Mouse (Mus musculus) intestine, embryonic 15.5 days (tissue): ENCODE measurements around the gene Gm10644. TPM values are rescaled to one million over a fixed set of nuclear protein-coding genes. Genes with fewer than 3 reads are reported as not detected.
A peak's percentile ranks its signal among the peaks of the same experiment; 100 is the strongest.

Experiments
- ATAC-seq: fragments of 200-750 bp; cut with Nextera tagmentation; 2 replicates; pipeline ENCODE4 v1.8.0; 2017; ENCODE audit warnings: moderate TSS enrichment, moderate library complexity
- H3K27ac ChIP-seq: fragments of 300-500 bp; sonication (generic); 2 replicates; pipeline ENCODE4 v1.5.1; 2015; ENCODE audit warnings: mild to moderate bottlenecking, inconsistent platforms
- H3K27me3 ChIP-seq: fragments of 300-500 bp; sonication (generic); replicated peaks from 2 replicates; pipeline ENCODE4 v1.6.1; 2015; ENCODE audit warnings: inconsistent platforms
- H3K36me3 ChIP-seq: fragments of 300-500 bp; sonication (generic); 2 replicates; pipeline ENCODE4 v1.6.1; 2015; ENCODE audit warnings: inconsistent platforms
- H3K4me1 ChIP-seq: fragments of 300-500 bp; sonication (generic); replicated peaks from 2 replicates; pipeline ENCODE4 v1.6.1; 2015; ENCODE audit warnings: inconsistent platforms
- H3K4me2 ChIP-seq: fragments of 300-500 bp; sonication (generic); replicated peaks from 2 replicates; pipeline ENCODE4 v1.6.1; 2015; ENCODE audit warnings: mild to moderate bottlenecking, inconsistent platforms
- H3K4me3 ChIP-seq: fragments of 300-500 bp; sonication (generic); replicated peaks from 2 replicates; pipeline ENCODE4 v1.5.1; 2015; ENCODE audit warnings: inconsistent platforms
- H3K9ac ChIP-seq: fragments of 300-500 bp; sonication (generic); 2 replicates; pipeline ENCODE4 v1.6.1; 2015; ENCODE audit warnings: inconsistent platforms
- H3K9me3 ChIP-seq: fragments of 300-500 bp; sonication (generic); 2 replicates; pipeline ENCODE4 v1.6.1; 2016; ENCODE audit warnings: inconsistent platforms
- WGBS: fragments of 180-500 bp; shearing (Covaris S2); methylation state at CpG from one replicate; pipeline ENCODE4 v1.1.7; 2015; 5-methylcytosine and 5-hydroxymethylcytosine counted together
- polyA plus RNA-seq: library from polyadenylated mRNA; unstranded; fragments of >200 nt; fragmentation: Nextera tagmentation; extraction: Ambion mirVana; gene quantifications from 2 replicates; pipeline ENCODE4 v1.2.1, GENCODE M21; 2015

Gm10644 gene
- polyA plus RNA-seq, result 0.44 and 0.47 TPM in 2 replicates

- H3K27me3 ChIP-seq, result no peaks in the 10 kb centered on the region
- peak within 1 kb of the TSS; percentile 90 for H3K4me2 ChIP-seq
- no peaks in the 10 kb centered on the region for H3K36me3 ChIP-seq
- peak; percentile 99 for ATAC-seq
- no peaks in the 10 kb centered on the region for H3K9me3 ChIP-seq
- H3K27ac ChIP-seq, result 0 out of 2 replicates have a peak within 1 kb of the TSS, but pooled peaks have one; percentile 27
- peak within 1 kb of the TSS; percentile 73 for H3K9ac ChIP-seq
- H3K4me3 ChIP-seq, result peak within 1 kb of the TSS; percentile 73
- H3K4me1 ChIP-seq, result peaks cover 11% of the 10 kb centered on the region
- under 1% methylated on average over 75 of the region's 75 CpGs for WGBS
Observed at GRCm38 (mm10) chr8:83955106-83955957, at the start of gene Gm10644, which contains the start of gene Asf1b. TSS of gene Gm10644 (minus strand) at chr8:83955205. TSS of gene Asf1b (plus strand) at chr8:83955507.

- peak overlapping the region; percentile 92 for H3K4me2 ChIP-seq
- peaks cover 17% of the 10 kb centered on the region for H3K4me1 ChIP-seq
- H3K9me3 ChIP-seq, result no peaks in the 10 kb centered on the region
- peak; percentile 90 for ATAC-seq
- peak overlapping the region; percentile 55 for H3K4me3 ChIP-seq
- peaks cover 4% of the 10 kb centered on the region for H3K36me3 ChIP-seq
- peak overlapping the region; percentile 74 for H3K27ac ChIP-seq
- H3K9ac ChIP-seq, result peak overlapping the region; percentile 67
- H3K27me3 ChIP-seq, result no peaks in the 10 kb centered on the region
- 1% methylated on average over 30 of the region's 30 CpGs for WGBS
Observed at GRCm38 (mm10) chr8:84004533-84005201, 49.7 kb upstream of the Gm10644 start.

GRCm38 (mm10) chr8:84003612-84004246, 48.7 kb upstream of the Gm10644 start:
- peaks cover 27% of the 10 kb centered on the region for H3K4me1 ChIP-seq
- no peaks in the 10 kb centered on the region for H3K27me3 ChIP-seq
- peak overlapping the region; percentile 92 for H3K4me2 ChIP-seq
- H3K9ac ChIP-seq, result peak overlapping the region; percentile 67; the same call in 1 of the 2 replicates
- no peak for ATAC-seq
- peaks cover 4% of the 10 kb centered on the region for H3K36me3 ChIP-seq
- 75% methylated on average over 6 of the region's 6 CpGs for WGBS
- no peak overlapping the region for H3K27ac ChIP-seq
- H3K9me3 ChIP-seq, result no peaks in the 10 kb centered on the region
- H3K4me3 ChIP-seq, result peak overlapping the region; percentile 55; the same call in 1 of the 2 replicates

- peaks cover 4% of the 10 kb centered on the region for H3K36me3 ChIP-seq
- H3K27me3 ChIP-seq, result no peaks in the 10 kb centered on the region
- no peaks in the 10 kb centered on the region for H3K9me3 ChIP-seq
- ATAC-seq, result no peak
- H3K4me1 ChIP-seq, result peaks cover 27% of the 10 kb centered on the region
- 68% methylated on average over 12 of the region's 12 CpGs for WGBS
- no peak overlapping the region for H3K27ac ChIP-seq
- H3K4me2 ChIP-seq, result no peak overlapping the region
- no peak overlapping the region for H3K9ac ChIP-seq
- H3K4me3 ChIP-seq, result no peak overlapping the region
Observed at GRCm38 (mm10) chr8:84002957-84003611, 48.1 kb upstream of the Gm10644 start.

GRCm38 (mm10) chr8:84001281-84002000, 46.4 kb upstream of the Gm10644 start, which contains the start of gene 1700067K01Rik:
TSS of gene 1700067K01Rik (plus strand) at chr8:84001502.
- ATAC-seq, result no peak
- no peaks in the 10 kb centered on the region for H3K27me3 ChIP-seq
- 49% methylated on average over 61 of the region's 61 CpGs for WGBS
- H3K4me3 ChIP-seq, result no peak within 1 kb of the TSS
- no peak within 1 kb of the TSS for H3K9ac ChIP-seq
- H3K4me1 ChIP-seq, result peaks cover 27% of the 10 kb centered on the region
- H3K36me3 ChIP-seq, result peaks cover 4% of the 10 kb centered on the region
- H3K4me2 ChIP-seq, result no peak within 1 kb of the TSS; the same call in 1 of the 2 replicates
- H3K27ac ChIP-seq, result no peak within 1 kb of the TSS
- H3K9me3 ChIP-seq, result no peaks in the 10 kb centered on the region

GRCm38 (mm10) chr8:83999825-84000224, 44.8 kb upstream of the Gm10644 start:
- Histone ChIP-seq H3K9me3 (no peaks in the 10 kb centered on the region), H3K4me3 (no peak overlapping the region), H3K27ac (no peak overlapping the region), H3K27me3 (no peaks in the 10 kb centered on the region), H3K4me2 (peak overlapping the region; percentile 84; the same call in 1 of the 2 replicates), H3K36me3 (peaks cover 4% of the 10 kb centered on the region), H3K4me1 (peaks cover 27% of the 10 kb centered on the region), H3K9ac (peak overlapping the region; percentile 3; the same call in 1 of the 2 replicates)
- WGBS, result 87% methylated on average over 2 of the region's 2 CpGs
- no peak for ATAC-seq

GRCm38 (mm10) chr8:83999057-83999705, 44.2 kb upstream of the Gm10644 start:
- Histone ChIP-seq H3K27me3 (no peaks in the 10 kb centered on the region), H3K36me3 (peaks cover 4% of the 10 kb centered on the region), H3K27ac (no peak overlapping the region), H3K4me3 (peak overlapping the region; percentile 71), H3K9ac (peak overlapping the region; percentile 64), H3K4me2 (peak overlapping the region; percentile 84), H3K9me3 (no peaks in the 10 kb centered on the region), H3K4me1 (peaks cover 24% of the 10 kb centered on the region)
- WGBS, result 59% methylated on average over 16 of the region's 16 CpGs
- no peak for ATAC-seq

GRCm38 (mm10) chr8:83998231-83999056, 43.4 kb upstream of the Gm10644 start:
- H3K27ac ChIP-seq, result peak overlapping the region; percentile 87
- WGBS, result under 1% methylated on average over 86 of the region's 92 CpGs
- H3K36me3 ChIP-seq, result peaks cover 4% of the 10 kb centered on the region
- peak overlapping the region; percentile 84 for H3K4me2 ChIP-seq
- no peaks in the 10 kb centered on the region for H3K9me3 ChIP-seq
- ATAC-seq, result peak; percentile 27
- H3K4me3 ChIP-seq, result peak overlapping the region; percentile 71
- H3K27me3 ChIP-seq, result no peaks in the 10 kb centered on the region
- peak overlapping the region; percentile 64 for H3K9ac ChIP-seq
- H3K4me1 ChIP-seq, result peaks cover 19% of the 10 kb centered on the region

- peaks cover 4% of the 10 kb centered on the region for H3K36me3 ChIP-seq
- peak within 1 kb of the TSS; percentile 96 for H3K27ac ChIP-seq
- H3K9ac ChIP-seq, result peak within 1 kb of the TSS; percentile 82
- ATAC-seq, result peak; percentile 16
- H3K4me1 ChIP-seq, result peaks cover 15% of the 10 kb centered on the region
- H3K4me2 ChIP-seq, result peak within 1 kb of the TSS; percentile 94
- H3K27me3 ChIP-seq, result no peaks in the 10 kb centered on the region
- peak within 1 kb of the TSS; percentile 78 for H3K4me3 ChIP-seq
- H3K9me3 ChIP-seq, result no peaks in the 10 kb centered on the region
- under 1% methylated on average over 52 of the region's 112 CpGs for WGBS
Observed at GRCm38 (mm10) chr8:83997511-83998141, 42.6 kb upstream of the Gm10644 start, which contains the start of gene Samd1. TSS of gene Samd1 (plus strand) at chr8:83997672.
